ENCODE assay signal across 8 mouse cellular contexts in the genomic region with DNA sequence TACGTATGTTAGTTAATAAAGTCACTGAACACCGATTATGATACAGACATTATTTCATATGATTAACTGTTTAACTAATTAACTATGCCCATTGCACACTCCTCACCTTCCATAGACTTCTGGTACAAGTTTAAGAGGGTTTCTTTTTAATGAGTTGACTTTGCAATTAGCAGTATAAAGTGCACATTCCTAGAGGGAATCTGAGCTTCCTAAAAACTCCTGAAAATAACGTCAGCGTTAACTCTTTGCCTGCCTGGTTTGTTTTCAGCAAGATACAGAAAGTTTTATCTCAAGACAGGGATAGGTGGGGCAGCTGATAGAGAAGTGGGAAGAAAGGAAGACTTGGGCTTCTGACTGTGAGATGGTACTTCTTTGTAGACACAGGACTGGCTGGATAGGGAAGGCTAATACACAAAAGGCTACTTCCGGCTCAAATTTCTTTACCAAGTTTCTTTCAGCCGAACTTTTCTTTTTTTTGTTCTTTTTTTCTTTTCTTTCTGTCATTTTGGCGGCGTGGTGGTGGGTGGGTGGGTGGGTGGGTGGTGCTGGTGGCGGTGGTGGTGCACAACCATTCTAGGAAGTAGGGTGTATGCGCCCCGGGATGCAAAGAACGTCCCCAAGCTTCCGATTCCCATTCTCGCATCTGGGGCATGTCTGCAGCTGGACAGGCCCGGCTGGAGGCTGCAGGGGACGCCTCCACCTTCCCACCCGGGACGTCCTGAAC. TPM values are rescaled to one million over a fixed set of nuclear protein-coding genes. Genes with fewer than 3 reads are reported as not detected.
DNase-seq lines count a peak whose midpoint lies in the region; ATAC-seq and TF ChIP-seq lines count a peak whose summit lies in the region.

Gene Nox4, plus strand, starts transcription at position 241 of the 724 bp plus-strand sequence.

- peak; percentile 31 for ATAC-seq in forebrain, embryonic 16.5 days
- ATAC-seq in liver, postnatal 0 days = no peak

- no peak for TF ChIP-seq POLR2A in ES-Bruce4 (IDR thresholded peaks at IDR 0.05; ENCODE audit: insufficient read depth, low read length)

- no peak for DNase-seq in heart, embryonic 10.5 days (ENCODE audit: low spot score)
- no peak for DNase-seq in heart, postnatal 4 days
- DNase-seq in liver, postnatal 0 days = no peak
- DNase-seq in spleen, postnatal 4 days (ENCODE audit: low spot score in 2 of 2) = no peak
- no peak for DNase-seq in right cerebral cortex, adult 2 months (ENCODE audit: low spot score in 2 of 2)
- no peak for DNase-seq in urinary bladder, postnatal 10 days (ENCODE audit: low spot score)

- TF ChIP-seq EP300 in ES-Bruce4 (IDR thresholded peaks at IDR 0.05; ENCODE audit: insufficient read depth, low read depth, low read length) = no peak
- no peak for TF ChIP-seq EP300 in liver, postnatal 0 days (IDR thresholded peaks at IDR 0.05; ENCODE audit: low read depth)

- WGBS in heart, embryonic 10.5 days = 9% methylated on average over 18 of the region's 18 CpGs
- WGBS in forebrain, embryonic 16.5 days = 7% methylated on average over 18 of the region's 18 CpGs
- WGBS in liver, postnatal 0 days (ENCODE audit: insufficient replicate concordance) = 12% methylated on average over 18 of the region's 18 CpGs

- H3K4me1 ChIP-seq in heart, embryonic 10.5 days = no peaks in the 10 kb centered on the region
- H3K4me1 ChIP-seq in ES-Bruce4 (ENCODE audit: control insufficient read depth, insufficient read depth, low read length) = no peaks in the 10 kb centered on the region
- 0 out of 2 replicates have a peak, but pooled peaks cover 2% of the 10 kb centered on the region for H3K4me1 ChIP-seq in forebrain, embryonic 16.5 days (replicated peaks; ENCODE audit: control insufficient read depth, insufficient read depth, low read length)
- no peaks in the 10 kb centered on the region; the same call in 1 of the 2 replicates for H3K4me1 ChIP-seq in liver, postnatal 0 days (ENCODE audit: insufficient read depth)

- TF ChIP-seq CTCF in ES-Bruce4 (IDR thresholded peaks at IDR 0.05; ENCODE audit: low read depth, low read length) = no peak
- no peak for TF ChIP-seq CTCF in liver, postnatal 0 days (IDR thresholded peaks at IDR 0.05; ENCODE audit: low read depth)

- no peaks in the 10 kb centered on the region for H3K27me3 ChIP-seq in heart, embryonic 10.5 days (ENCODE audit: insufficient read depth, poor library complexity, severe bottlenecking)
- no peaks in the 10 kb centered on the region for H3K27me3 ChIP-seq in ES-Bruce4 (ENCODE audit: control insufficient read depth, insufficient read depth, low read length, poor library complexity, severe bottlenecking)
- no peaks in the 10 kb centered on the region for H3K27me3 ChIP-seq in forebrain, embryonic 16.5 days (replicated peaks; ENCODE audit: control insufficient read depth, insufficient read depth, low read length)
- no peaks in the 10 kb centered on the region for H3K27me3 ChIP-seq in liver, postnatal 0 days (ENCODE audit: insufficient read depth, low read length)

- H3K9ac ChIP-seq in ES-Bruce4 (ENCODE audit: low read depth, poor library complexity, severe bottlenecking) = peak within 1 kb of the TSS; percentile 79
- H3K9ac ChIP-seq in forebrain, embryonic 16.5 days (replicated peaks; ENCODE audit: low read depth, low read length) = peak within 1 kb of the TSS; percentile 89
- H3K9ac ChIP-seq in liver, postnatal 0 days (replicated peaks) = 0 out of 2 replicates have a peak within 1 kb of the TSS, but pooled peaks have one; percentile 38

- H3K36me3 ChIP-seq in heart, embryonic 10.5 days = no peaks in the 10 kb centered on the region
- H3K36me3 ChIP-seq in ES-Bruce4 (ENCODE audit: control insufficient read depth, insufficient read depth, low read length, poor library complexity, severe bottlenecking) = no peaks in the 10 kb centered on the region
- H3K36me3 ChIP-seq in forebrain, embryonic 16.5 days (ENCODE audit: control insufficient read depth, insufficient read depth) = no peaks in the 10 kb centered on the region
- H3K36me3 ChIP-seq in liver, postnatal 0 days (replicated peaks; ENCODE audit: insufficient read depth, low read length) = no peaks in the 10 kb centered on the region

- H3K9me3 ChIP-seq in heart, embryonic 10.5 days = no peaks in the 10 kb centered on the region
- H3K9me3 ChIP-seq in ES-Bruce4 (replicated peaks; ENCODE audit: control insufficient read depth, insufficient read depth, low read length, poor library complexity, severe bottlenecking) = no peaks in the 10 kb centered on the region
- H3K9me3 ChIP-seq in forebrain, embryonic 16.5 days (ENCODE audit: control insufficient read depth, low read length) = no peaks in the 10 kb centered on the region
- H3K9me3 ChIP-seq in liver, postnatal 0 days (ENCODE audit: low read length) = no peaks in the 10 kb centered on the region

- H3K4me2 ChIP-seq in forebrain, embryonic 16.5 days (ENCODE audit: low read length) = peak within 1 kb of the TSS; percentile 86
- peak within 1 kb of the TSS; percentile 70 for H3K4me2 ChIP-seq in liver, postnatal 0 days (ENCODE audit: low read depth, low read length)

- peak within 1 kb of the TSS; percentile 87 for H3K27ac ChIP-seq in heart, embryonic 10.5 days
- no peak within 1 kb of the TSS for H3K27ac ChIP-seq in ES-Bruce4 (ENCODE audit: insufficient read depth, low read length)
- no peak within 1 kb of the TSS for H3K27ac ChIP-seq in forebrain, embryonic 16.5 days (ENCODE audit: low read length)
- H3K27ac ChIP-seq in liver, postnatal 0 days (ENCODE audit: low read depth) = no peak within 1 kb of the TSS

- H3K4me3 ChIP-seq in heart, embryonic 10.5 days = peak within 1 kb of the TSS; percentile 79
- peak within 1 kb of the TSS; percentile 77 for H3K4me3 ChIP-seq in ES-Bruce4 (ENCODE audit: low read depth, low read length)
- peak within 1 kb of the TSS; percentile 76 for H3K4me3 ChIP-seq in forebrain, embryonic 16.5 days (replicated peaks; ENCODE audit: low read length)
- H3K4me3 ChIP-seq in liver, postnatal 0 days (ENCODE audit: low read depth, low read length) = peak within 1 kb of the TSS; percentile 40

RNA-seq across cellular contexts. Expression of gene Nox4, which starts in this region (rescaled TPM):
- 3.5 and 3.6 TPM in 2 replicates for polyA plus RNA-seq in heart, embryonic 10.5 days (2016; fragmentation: Nextera tagmentation; extraction: Ambion mirVana)
- total RNA-seq in heart, postnatal 4 days (2021) = 1 to 10 TPM; 2.0 to 2.6 TPM
- polyA plus RNA-seq in ES-Bruce4 (2011; ENCODE audit: insufficient read depth, insufficient read length, low read depth, missing spikeins) = 8.2 and 8.5 TPM in 2 replicates
- 1.4 and 1.8 TPM in 2 replicates for polyA plus RNA-seq in forebrain, embryonic 16.5 days (2015; fragmentation: Nextera tagmentation; extraction: Ambion mirVana)
- polyA plus RNA-seq in liver, postnatal 0 days (2015; fragmentation: Nextera tagmentation; extraction: Ambion mirVana) = 0.04 and 0.07 TPM in 2 replicates

Comparison
In these comparisons a context has a peak if more than half of its experiments do, and no peak if none do; other contexts are left out.
1. H3K9ac ChIP-seq: peak in every context shown above with its lines; median percentile 89 in forebrain, embryonic 16.5 days; 79 in ES-Bruce4; 38 in liver, postnatal 0 days.